In genomic region chr11:102990152-102990663, GRCm38 (mm10) we compare ENCODE assay signal across 9 mouse cellular contexts. TPM values are rescaled to one million over a fixed set of nuclear protein-coding genes. Genes with fewer than 3 reads are reported as not detected.
DNase-seq lines count a peak whose midpoint lies in the region; ATAC-seq and TF ChIP-seq lines count a peak whose summit lies in the region.
"Had no signal": no experiment of that assay in that cellular context is flagged by ENCODE, and none has a peak within 500 bp of the region (broad histone marks: within the 10 kb centered on the region; RNA-seq: fewer than 3 reads in every experiment).

No protein-coding gene starts in this region.

- H3K36me3 ChIP-seq in forebrain, embryonic 14.5 days (ENCODE audit: control insufficient read depth, insufficient read depth, low read length) = peaks cover 13% of the 10 kb centered on the region
- H3K36me3 ChIP-seq in intestine, embryonic 14.5 days (ENCODE audit: control insufficient read depth, insufficient read depth, low read length) = peaks cover 15% of the 10 kb centered on the region
- H3K36me3 ChIP-seq in liver, embryonic 12.5 days = peaks cover 16% of the 10 kb centered on the region

- no peak overlapping the region for H3K27ac ChIP-seq in forebrain, embryonic 14.5 days (ENCODE audit: low read depth, low read length)
- H3K27ac ChIP-seq in intestine, embryonic 14.5 days (ENCODE audit: low read depth) = no peak overlapping the region
- no peak overlapping the region for H3K27ac ChIP-seq in liver, embryonic 12.5 days
- H3K27ac ChIP-seq in olfactory bulb, adult 2 months (ENCODE audit: insufficient read depth, low read depth, low read length) = no peak overlapping the region
- H3K27ac ChIP-seq: macrophage had no signal

- H3K9ac ChIP-seq in forebrain, embryonic 14.5 days (ENCODE audit: low read length) = peak overlapping the region; percentile 49
- H3K9ac ChIP-seq in intestine, embryonic 14.5 days (ENCODE audit: low read length) = peak overlapping the region; percentile 35; the same call in 1 of the 2 replicates
- H3K9ac ChIP-seq in liver, embryonic 12.5 days = no peak overlapping the region

- WGBS in forebrain, embryonic 14.5 days = 1% methylated on average over 29 of the region's 29 CpGs
- 3% methylated on average over 29 of the region's 29 CpGs for WGBS in intestine, embryonic 14.5 days
- 4% methylated on average over 29 of the region's 29 CpGs for WGBS in liver, embryonic 12.5 days (ENCODE audit: insufficient replicate concordance)
- 4% methylated on average over 29 of the region's 29 CpGs for WGBS in olfactory bulb, adult 2 months

- no peaks in the 10 kb centered on the region for H3K9me3 ChIP-seq in forebrain, embryonic 14.5 days (replicated peaks; ENCODE audit: control insufficient read depth, low read length)
- H3K9me3 ChIP-seq in intestine, embryonic 14.5 days (ENCODE audit: control insufficient read depth, low read length) = no peaks in the 10 kb centered on the region
- no peaks in the 10 kb centered on the region for H3K9me3 ChIP-seq in liver, embryonic 12.5 days (replicated peaks)

- TF ChIP-seq CTCF in olfactory bulb, adult 2 months (IDR thresholded peaks at IDR 0.05; ENCODE audit: insufficient read depth, low read depth, low read length) = no peak; the same call in 1 of the 2 replicates

- H3K4me1 ChIP-seq in forebrain, embryonic 14.5 days (ENCODE audit: control insufficient read depth, insufficient read depth, low read length) = peaks cover 12% of the 10 kb centered on the region; the same call in 1 of the 2 replicates
- peaks cover 20% of the 10 kb centered on the region for H3K4me1 ChIP-seq in intestine, embryonic 14.5 days (replicated peaks; ENCODE audit: control insufficient read depth, insufficient read depth, low read length)
- peaks cover 14% of the 10 kb centered on the region for H3K4me1 ChIP-seq in liver, embryonic 12.5 days
- peaks cover 22% of the 10 kb centered on the region for H3K4me1 ChIP-seq in olfactory bulb, adult 2 months (ENCODE audit: control insufficient read depth, insufficient read depth, low read length)

- peak overlapping the region; percentile 30 for H3K4me3 ChIP-seq in forebrain, embryonic 14.5 days (ENCODE audit: low read depth, low read length)
- H3K4me3 ChIP-seq in intestine, embryonic 14.5 days (ENCODE audit: low read depth, low read length) = peak overlapping the region; percentile 30
- peak overlapping the region; percentile 33 for H3K4me3 ChIP-seq in liver, embryonic 12.5 days
- H3K4me3 ChIP-seq in olfactory bulb, adult 2 months (ENCODE audit: insufficient read depth, low read depth, low read length) = peak overlapping the region; percentile 37

- peaks cover 14% of the 10 kb centered on the region; the same call in 1 of the 2 replicates for H3K27me3 ChIP-seq in forebrain, embryonic 14.5 days (replicated peaks; ENCODE audit: control insufficient read depth, insufficient read depth, low read length)
- peaks cover 8% of the 10 kb centered on the region; the same call in 1 of the 2 replicates for H3K27me3 ChIP-seq in intestine, embryonic 14.5 days (replicated peaks; ENCODE audit: control insufficient read depth, insufficient read depth, low read length)
- peaks cover 73% of the 10 kb centered on the region for H3K27me3 ChIP-seq in liver, embryonic 12.5 days (replicated peaks)

- H3K4me2 ChIP-seq in forebrain, embryonic 14.5 days (ENCODE audit: low read length) = peak overlapping the region; percentile 65
- H3K4me2 ChIP-seq in intestine, embryonic 14.5 days (ENCODE audit: low read length) = peak overlapping the region; percentile 65
- H3K4me2 ChIP-seq in liver, embryonic 12.5 days = peak overlapping the region; percentile 63

- no peak for TF ChIP-seq POLR2A in olfactory bulb, adult 2 months (IDR thresholded peaks at IDR 0.05; ENCODE audit: insufficient read depth, low read depth, low read length)

- peak; percentile 34 to 48 for DNase-seq in left cerebral cortex, adult 18-20 months (ENCODE audit: low spot score in 2 of 2)
- no peak for DNase-seq in left cerebral cortex, adult 9 months (ENCODE audit: low spot score in 2 of 2)
- peak; percentile 26 for DNase-seq in c-Kit-positive CD71-negative TER-119-negative erythroid progenitor cells, embryonic 14.5 days (ENCODE audit: low read depth)
- DNase-seq in forebrain, embryonic 14.5 days (ENCODE audit: low spot score) = peak; percentile 51
- peak; percentile 67 for DNase-seq in intestine, embryonic 14.5 days (ENCODE audit: low spot score)
- no peak for DNase-seq in MN1 (ENCODE audit: low spot score)

- no peak for ATAC-seq in forebrain, embryonic 14.5 days
- no peak for ATAC-seq in intestine, embryonic 14.5 days (replicated peaks; ENCODE audit: low FRiP score, low TSS enrichment, low read depth)
- ATAC-seq in liver, embryonic 12.5 days = no peak

RNA-seq across cellular contexts. Expression of gene Nmt1, which starts 37.8 kb away (rescaled TPM):
- total RNA-seq in left cerebral cortex, adult 18-20 months (2021) = 100 to 1,000 TPM; 130 to 131 TPM
- 37.0 and 43.8 TPM in 2 replicates for polyA plus RNA-seq in forebrain, embryonic 14.5 days (2014; fragmentation: Nextera tagmentation; extraction: Ambion mirVana)
- 69.3 and 69.7 TPM in 2 replicates for polyA plus RNA-seq in intestine, embryonic 14.5 days (2014; fragmentation: Nextera tagmentation; extraction: Ambion mirVana)
- polyA plus RNA-seq in liver, embryonic 12.5 days (2016; fragmentation: Nextera tagmentation; extraction: Ambion mirVana) = 47.9 and 54.8 TPM in 2 replicates
- polyA plus RNA-seq in olfactory bulb, adult 2 months (2012; ENCODE audit: insufficient read depth, insufficient read length, low replicate concordance, missing spikeins) = 557 TPM in 1 of 2 replicates, not detected in the other

RNA-seq across cellular contexts. Expression of gene Dcakd, which starts 37.9 kb away (rescaled TPM):
- 10 to 100 TPM; 44.4 to 44.6 TPM for total RNA-seq in left cerebral cortex, adult 18-20 months (2021)
- 207 and 220 TPM in 2 replicates for polyA plus RNA-seq in forebrain, embryonic 14.5 days (2014; fragmentation: Nextera tagmentation; extraction: Ambion mirVana)
- polyA plus RNA-seq in intestine, embryonic 14.5 days (2014; fragmentation: Nextera tagmentation; extraction: Ambion mirVana) = 164 and 183 TPM in 2 replicates
- 41.0 and 41.7 TPM in 2 replicates for polyA plus RNA-seq in liver, embryonic 12.5 days (2016; fragmentation: Nextera tagmentation; extraction: Ambion mirVana)
- polyA plus RNA-seq in olfactory bulb, adult 2 months (2012; ENCODE audit: insufficient read depth, insufficient read length, low replicate concordance, missing spikeins) = not detected in 2 replicates

RNA-seq across cellular contexts. Expression of gene C1ql1, which starts 43.7 kb away (rescaled TPM):
- total RNA-seq in left cerebral cortex, adult 18-20 months (2021) = 10 to 100 TPM; 12.3 to 15.7 TPM
- polyA plus RNA-seq in forebrain, embryonic 14.5 days (2014; fragmentation: Nextera tagmentation; extraction: Ambion mirVana) = 1.9 and 2.5 TPM in 2 replicates
- polyA plus RNA-seq in intestine, embryonic 14.5 days (2014; fragmentation: Nextera tagmentation; extraction: Ambion mirVana) = 8.2 and 9.0 TPM in 2 replicates
- 0.72 and 0.75 TPM in 2 replicates for polyA plus RNA-seq in liver, embryonic 12.5 days (2016; fragmentation: Nextera tagmentation; extraction: Ambion mirVana)
- not detected in 2 replicates for polyA plus RNA-seq in olfactory bulb, adult 2 months (2012; ENCODE audit: insufficient read depth, insufficient read length, low replicate concordance, missing spikeins)
- polyA plus RNA-seq: macrophage had no signal

Comparison
In these comparisons a context has a peak if more than half of its experiments do, and no peak if none do; other contexts are left out.
1. DNase-seq: peak in left cerebral cortex, adult 18-20 months (2 of 2), c-Kit-positive CD71-negative TER-119-negative erythroid progenitor cells, embryonic 14.5 days (single experiment), forebrain, embryonic 14.5 days (single experiment) and intestine, embryonic 14.5 days (single experiment); none in left cerebral cortex, adult 9 months (0 of 2) and MN1 (single experiment).
2. Peak in every context shown above with its lines, with median percentiles within 50 percentile points of each other: H3K4me2 ChIP-seq and H3K4me3 ChIP-seq.